Mouse (Mus musculus): ENCODE data around the gene Cacna2d3.

DNA sequence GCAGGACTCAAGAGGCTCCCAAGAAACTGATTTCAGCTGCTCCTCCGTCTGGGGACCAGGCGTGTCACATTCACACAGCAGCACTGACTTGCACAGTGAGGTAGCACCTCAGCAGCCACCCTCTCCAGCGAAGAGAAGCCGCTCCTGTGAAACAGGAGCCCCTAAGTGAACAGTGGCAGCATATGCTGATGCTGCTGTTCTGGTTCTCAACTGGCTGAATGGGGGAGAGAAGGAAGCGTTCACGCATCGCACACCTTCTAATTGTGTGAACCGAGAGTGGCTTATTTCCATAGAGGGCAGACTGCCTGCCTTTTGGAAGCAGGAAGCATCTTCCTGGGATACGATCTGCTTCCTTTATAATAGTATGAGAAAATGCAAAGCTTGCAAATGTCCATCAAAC is 5.9 kb upstream of the Cacna2d3 start:
- TF ChIP-seq CTCF (IDR thresholded peaks at IDR 0.05; ENCODE audit: insufficient read depth, low read depth, low read length) = no peak
- TF ChIP-seq POLR2A (IDR thresholded peaks at IDR 0.05; ENCODE audit: insufficient read depth, low read depth, low read length) = no peak

Measured in olfactory bulb, adult 2 months (tissue).